Mouse (Mus musculus): ENCODE measurements around the gene Tas2r135. TPM values are rescaled to one million over a fixed set of nuclear protein-coding genes. Genes with fewer than 3 reads are reported as not detected.

Gene Tas2r135
- polyA plus RNA-seq, 1 experiment from 2014 or later, result not detected

GRCm38 (mm10) chr6:42372421-42372815 lies 32.8 kb upstream of the Tas2r135 start:
- H3K9me3 ChIP-seq (replicated peaks; ENCODE audit: control insufficient read depth, low read length), result no peaks in the 10 kb centered on the region
- no peaks in the 10 kb centered on the region for H3K27me3 ChIP-seq (ENCODE audit: control insufficient read depth, insufficient read depth, low read length)
- peak overlapping the region; percentile 66 for H3K4me3 ChIP-seq (ENCODE audit: low read length)
- H3K4me1 ChIP-seq (ENCODE audit: control insufficient read depth, insufficient read depth, low read length), result peaks cover 43% of the 10 kb centered on the region
- H3K4me2 ChIP-seq (ENCODE audit: low read depth, low read length), result peak overlapping the region; percentile 96
- H3K9ac ChIP-seq (ENCODE audit: low read length), result peak overlapping the region; percentile 76
- peak overlapping the region; percentile 27 for H3K27ac ChIP-seq (ENCODE audit: low read length)
- no peak for ATAC-seq (replicated peaks; ENCODE audit: extremely low read depth, insufficient read depth, low FRiP score)
- no peaks in the 10 kb centered on the region for H3K36me3 ChIP-seq (ENCODE audit: control insufficient read depth, insufficient read depth)
- WGBS, result 49% methylated on average over 9 of the region's 9 CpGs

GRCm38 (mm10) chr6:42372816-42373547 lies 32.3 kb upstream of the Tas2r135 start, which contains the start of gene Epha1:
TSS of gene Epha1 (minus strand) at chr6:42373268.
- peak; percentile 24; the same call in 1 of the 2 replicates for ATAC-seq (replicated peaks; ENCODE audit: extremely low read depth, insufficient read depth, low FRiP score)
- Histone ChIP-seq H3K4me3 (ENCODE audit: low read length) (peak within 1 kb of the TSS; percentile 66), H3K9ac (ENCODE audit: low read length) (peak within 1 kb of the TSS; percentile 76), H3K4me2 (ENCODE audit: low read depth, low read length) (peak within 1 kb of the TSS; percentile 96), H3K4me1 (ENCODE audit: control insufficient read depth, insufficient read depth, low read length) (peaks cover 43% of the 10 kb centered on the region), H3K27ac (ENCODE audit: low read length) (peak within 1 kb of the TSS; percentile 58), H3K27me3 (ENCODE audit: control insufficient read depth, insufficient read depth, low read length) (no peaks in the 10 kb centered on the region), H3K9me3 (replicated peaks; ENCODE audit: control insufficient read depth, low read length) (no peaks in the 10 kb centered on the region), H3K36me3 (ENCODE audit: control insufficient read depth, insufficient read depth) (no peaks in the 10 kb centered on the region)
- WGBS, result 1% methylated on average over 36 of the region's 36 CpGs

- ATAC-seq (replicated peaks; ENCODE audit: extremely low read depth, insufficient read depth, low FRiP score), result no peak
Observed at GRCm38 (mm10) chr6:42373669-42374430, 31.4 kb upstream of the Tas2r135 start.

GRCm38 (mm10) chr6:42374701-42375100 lies 30.5 kb upstream of the Tas2r135 start:
- H3K27ac ChIP-seq (ENCODE audit: low read length), result peak overlapping the region; percentile 55; the same call in 1 of the 2 replicates
- no peak overlapping the region for H3K4me3 ChIP-seq (ENCODE audit: low read length)
- peak; percentile 25; the same call in 1 of the 2 replicates for ATAC-seq (replicated peaks; ENCODE audit: extremely low read depth, insufficient read depth, low FRiP score)
- 26% methylated on average over 4 of the region's 4 CpGs for WGBS
- peaks cover 40% of the 10 kb centered on the region for H3K4me1 ChIP-seq (ENCODE audit: control insufficient read depth, insufficient read depth, low read length)
- H3K4me2 ChIP-seq (ENCODE audit: low read depth, low read length), result no peak overlapping the region
- no peaks in the 10 kb centered on the region for H3K9me3 ChIP-seq (replicated peaks; ENCODE audit: control insufficient read depth, low read length)
- no peaks in the 10 kb centered on the region for H3K27me3 ChIP-seq (ENCODE audit: control insufficient read depth, insufficient read depth, low read length)
- no peaks in the 10 kb centered on the region for H3K36me3 ChIP-seq (ENCODE audit: control insufficient read depth, insufficient read depth)
- H3K9ac ChIP-seq (ENCODE audit: low read length), result no peak overlapping the region

More at GRCm38 (mm10) chr6:42373669-42374430, 31.4 kb upstream of the Tas2r135 start:
- 36% methylated on average over 7 of the region's 7 CpGs for WGBS
- H3K4me3 ChIP-seq (ENCODE audit: low read length), result peak overlapping the region; percentile 66
- H3K4me2 ChIP-seq (ENCODE audit: low read depth, low read length), result peak overlapping the region; percentile 96
- no peak overlapping the region for H3K27ac ChIP-seq (ENCODE audit: low read length)
- H3K9me3 ChIP-seq (replicated peaks; ENCODE audit: control insufficient read depth, low read length), result no peaks in the 10 kb centered on the region
- H3K9ac ChIP-seq (ENCODE audit: low read length), result peak overlapping the region; percentile 76
- H3K4me1 ChIP-seq (ENCODE audit: control insufficient read depth, insufficient read depth, low read length), result peaks cover 43% of the 10 kb centered on the region
- no peaks in the 10 kb centered on the region for H3K27me3 ChIP-seq (ENCODE audit: control insufficient read depth, insufficient read depth, low read length)
- no peaks in the 10 kb centered on the region for H3K36me3 ChIP-seq (ENCODE audit: control insufficient read depth, insufficient read depth)

GRCm38 (mm10) chr6:42375131-42375530 lies 30.1 kb upstream of the Tas2r135 start:
- no peak for ATAC-seq (replicated peaks; ENCODE audit: extremely low read depth, insufficient read depth, low FRiP score)
- Histone ChIP-seq H3K36me3 (ENCODE audit: control insufficient read depth, insufficient read depth) (no peaks in the 10 kb centered on the region), H3K4me2 (ENCODE audit: low read depth, low read length) (no peak overlapping the region), H3K27me3 (ENCODE audit: control insufficient read depth, insufficient read depth, low read length) (no peaks in the 10 kb centered on the region), H3K4me3 (ENCODE audit: low read length) (no peak overlapping the region), H3K9ac (ENCODE audit: low read length) (no peak overlapping the region), H3K4me1 (ENCODE audit: control insufficient read depth, insufficient read depth, low read length) (peaks cover 36% of the 10 kb centered on the region), H3K27ac (ENCODE audit: low read length) (peak overlapping the region; percentile 41), H3K9me3 (replicated peaks; ENCODE audit: control insufficient read depth, low read length) (no peaks in the 10 kb centered on the region)
- 76% methylated on average over 2 of the region's 2 CpGs for WGBS

GRCm38 (mm10) chr6:42376016-42376415 lies 29.2 kb upstream of the Tas2r135 start:
- H3K9ac ChIP-seq (ENCODE audit: low read length), result 0 out of 2 replicates have a peak overlapping the region, but pooled peaks have one; percentile 7
- H3K27ac ChIP-seq (ENCODE audit: low read length), result peak overlapping the region; percentile 41
- H3K4me1 ChIP-seq (ENCODE audit: control insufficient read depth, insufficient read depth, low read length), result peaks cover 34% of the 10 kb centered on the region

GRCm38 (mm10) chr6:42376504-42377019 lies 28.7 kb upstream of the Tas2r135 start:
- no peaks in the 10 kb centered on the region for H3K9me3 ChIP-seq (replicated peaks; ENCODE audit: control insufficient read depth, low read length)
- H3K27ac ChIP-seq (ENCODE audit: low read length), result peak overlapping the region; percentile 41
- no peak overlapping the region for H3K4me3 ChIP-seq (ENCODE audit: low read length)
- H3K36me3 ChIP-seq (ENCODE audit: control insufficient read depth, insufficient read depth), result no peaks in the 10 kb centered on the region
- no peak for ATAC-seq (replicated peaks; ENCODE audit: extremely low read depth, insufficient read depth, low FRiP score)
- 0 out of 2 replicates have a peak overlapping the region, but pooled peaks have one; percentile 7 for H3K9ac ChIP-seq (ENCODE audit: low read length)
- H3K4me1 ChIP-seq (ENCODE audit: control insufficient read depth, insufficient read depth, low read length), result peaks cover 39% of the 10 kb centered on the region
- H3K4me2 ChIP-seq (ENCODE audit: low read depth, low read length), result no peak overlapping the region
- WGBS, result 59% methylated on average over 6 of the region's 6 CpGs
- no peaks in the 10 kb centered on the region for H3K27me3 ChIP-seq (ENCODE audit: control insufficient read depth, insufficient read depth, low read length)

More at GRCm38 (mm10) chr6:42376016-42376415, 29.2 kb upstream of the Tas2r135 start:
- ATAC-seq (replicated peaks; ENCODE audit: extremely low read depth, insufficient read depth, low FRiP score), result peak; percentile 4; the same call in 1 of the 2 replicates
- Histone ChIP-seq H3K9me3 (replicated peaks; ENCODE audit: control insufficient read depth, low read length) (no peaks in the 10 kb centered on the region), H3K4me3 (ENCODE audit: low read length) (no peak overlapping the region), H3K27me3 (ENCODE audit: control insufficient read depth, insufficient read depth, low read length) (no peaks in the 10 kb centered on the region), H3K4me2 (ENCODE audit: low read depth, low read length) (no peak overlapping the region), H3K36me3 (ENCODE audit: control insufficient read depth, insufficient read depth) (no peaks in the 10 kb centered on the region)
- WGBS, result 22% methylated on average over 4 of the region's 4 CpGs

GRCm38 (mm10) chr6:42377280-42377679 lies 28.0 kb upstream of the Tas2r135 start:
- Histone ChIP-seq H3K4me1 (ENCODE audit: control insufficient read depth, insufficient read depth, low read length) (peaks cover 43% of the 10 kb centered on the region), H3K4me3 (ENCODE audit: low read length) (no peak overlapping the region), H3K36me3 (ENCODE audit: control insufficient read depth, insufficient read depth) (no peaks in the 10 kb centered on the region), H3K9me3 (replicated peaks; ENCODE audit: control insufficient read depth, low read length) (no peaks in the 10 kb centered on the region), H3K27ac (ENCODE audit: low read length) (no peak overlapping the region), H3K4me2 (ENCODE audit: low read depth, low read length) (no peak overlapping the region), H3K9ac (ENCODE audit: low read length) (no peak overlapping the region), H3K27me3 (ENCODE audit: control insufficient read depth, insufficient read depth, low read length) (no peaks in the 10 kb centered on the region)
- WGBS, result 87% methylated on average over 5 of the region's 5 CpGs
- no peak for ATAC-seq (replicated peaks; ENCODE audit: extremely low read depth, insufficient read depth, low FRiP score)
